Mouse (Mus musculus) cerebellum, postnatal 4 days (tissue): ENCODE results near the gene Chsy1.

ENCODE experiments used
- DNase-seq, 2 experiments: peaks; one replicate each; pipeline ENCODE4 v3.0.0; 2022; ENCODE audit warnings: low spot score in 2 of 2, mixed read lengths in 1 of 2

Gene Chsy1

DNA sequence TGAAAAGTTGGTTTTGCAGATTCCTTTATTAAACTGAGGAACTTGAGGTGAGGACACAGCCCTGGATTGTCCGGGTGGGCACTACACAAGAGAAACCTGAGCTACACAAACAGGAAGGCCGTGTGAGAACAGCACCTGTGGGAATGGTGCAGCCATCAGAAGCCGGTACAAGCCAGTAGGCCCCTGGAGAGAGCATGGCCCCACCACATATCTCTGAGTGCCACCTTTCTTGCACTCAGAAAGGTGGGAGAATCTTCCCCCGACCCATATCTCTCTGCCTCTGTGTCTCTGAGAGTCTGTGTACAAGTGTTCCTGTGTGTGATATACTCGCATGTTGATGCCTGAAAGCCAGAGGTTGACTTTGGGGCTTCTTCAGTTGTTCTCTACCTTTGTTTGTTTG, 29.6 kb downstream of the Chsy1 start:
- DNase-seq = no peak

DNA sequence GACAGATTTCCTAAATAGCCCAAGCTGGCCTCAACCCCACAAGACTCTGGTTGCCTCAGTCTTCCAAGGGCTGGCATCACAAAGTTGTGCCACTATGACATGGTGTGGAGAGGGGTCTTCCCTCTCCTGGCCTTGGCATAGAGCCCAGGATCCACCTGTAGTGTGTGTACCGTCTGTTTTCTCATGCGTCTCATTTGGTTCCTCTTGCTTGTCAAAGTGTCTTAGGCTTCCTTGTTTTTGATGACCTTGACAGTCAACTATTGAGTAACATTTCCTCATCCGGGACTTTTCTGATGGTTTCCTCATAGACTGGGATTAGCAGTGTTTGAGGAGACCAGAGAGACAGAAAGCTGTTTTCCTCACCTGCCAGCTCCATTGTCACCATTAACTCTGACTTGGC, 30.8 kb downstream of the Chsy1 start:
- no peak for DNase-seq

GRCm38 (mm10) chr7:66140923-66141570, 31.7 kb downstream of the Chsy1 start:
- no peak for DNase-seq

DNA sequence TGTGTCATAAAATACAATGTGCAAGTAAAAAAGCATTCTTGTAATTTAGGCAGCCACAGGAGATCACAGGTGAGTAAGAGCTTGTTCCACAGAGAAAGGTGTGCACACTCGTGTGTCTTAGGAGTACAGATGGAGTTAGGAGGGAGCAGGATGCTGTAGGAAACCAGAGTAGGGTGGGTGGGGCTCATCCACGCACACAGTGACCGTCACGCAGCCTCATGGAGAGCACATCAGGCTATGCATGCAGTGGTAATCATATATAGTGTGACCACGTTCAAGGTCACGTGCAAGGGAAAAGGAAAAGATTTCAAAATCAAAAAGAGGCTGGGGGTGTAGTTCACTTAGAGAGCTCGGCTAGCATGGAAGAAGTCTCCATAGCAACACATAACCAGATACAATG, 33.2 kb downstream of the Chsy1 start:
- no peak for DNase-seq

DNA sequence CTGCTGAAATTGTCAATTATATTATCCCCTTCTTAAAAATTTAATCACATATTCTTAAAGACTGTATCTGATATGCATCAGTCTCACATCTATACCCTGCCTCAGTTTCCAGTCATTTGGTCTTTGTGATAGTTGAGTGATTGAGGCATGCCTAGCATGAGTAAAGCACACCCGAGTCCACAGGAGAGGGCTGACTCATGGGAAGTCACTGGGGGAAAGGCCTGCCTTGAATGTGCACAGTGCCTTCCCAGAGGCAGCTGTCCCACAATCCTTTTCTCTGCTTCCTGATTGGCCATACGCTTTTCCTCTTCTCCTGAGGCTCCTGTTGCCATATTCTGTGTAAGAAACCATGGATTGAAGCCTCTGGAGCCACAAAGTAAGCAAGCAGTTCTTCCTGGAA, 35.2 kb downstream of the Chsy1 start:
- DNase-seq = no peak

DNA sequence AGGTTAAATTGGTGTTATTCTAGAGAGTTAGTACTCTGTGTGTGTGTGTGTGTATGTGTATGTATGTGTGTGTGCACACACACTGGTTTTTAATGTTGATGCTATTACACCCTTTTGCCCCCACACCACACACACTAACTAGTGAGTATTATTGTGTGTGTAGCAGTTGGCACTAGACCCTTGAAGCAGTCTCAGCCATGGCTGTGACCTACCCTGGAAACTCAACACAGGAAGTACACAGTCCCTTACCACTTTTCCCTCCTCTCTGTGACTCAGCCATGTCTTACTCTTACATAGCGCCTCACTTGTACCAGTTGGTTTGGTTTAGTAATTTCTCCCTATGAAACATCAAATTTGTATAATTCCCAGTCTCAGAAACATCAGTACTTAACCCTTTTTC, 37.8 kb downstream of the Chsy1 start:
- no peak for DNase-seq

- DNase-seq = no peak
Measured at GRCm38 (mm10) chr7:66147816-66148215, 38.5 kb downstream of the Chsy1 start.

DNA sequence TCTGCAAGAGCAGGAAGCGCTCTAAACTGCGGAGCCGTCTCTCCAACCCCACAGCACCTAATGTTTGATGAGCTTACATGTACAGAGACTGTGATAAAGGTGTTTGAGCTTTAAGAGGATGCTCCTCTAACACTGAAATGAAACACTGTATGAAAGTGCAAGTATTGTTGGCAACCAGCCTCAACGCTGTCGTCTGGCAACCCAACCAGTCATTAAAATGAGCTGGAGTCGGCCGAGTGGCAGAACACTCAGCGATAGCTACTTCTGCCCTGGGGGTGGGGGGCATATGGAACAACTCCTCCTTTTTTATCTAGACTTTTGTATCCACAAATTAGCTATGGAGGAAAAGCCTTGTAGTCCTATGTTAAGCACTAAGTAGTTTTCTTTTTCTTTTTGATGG, 40.2 kb downstream of the Chsy1 start:
- no peak for DNase-seq

DNA sequence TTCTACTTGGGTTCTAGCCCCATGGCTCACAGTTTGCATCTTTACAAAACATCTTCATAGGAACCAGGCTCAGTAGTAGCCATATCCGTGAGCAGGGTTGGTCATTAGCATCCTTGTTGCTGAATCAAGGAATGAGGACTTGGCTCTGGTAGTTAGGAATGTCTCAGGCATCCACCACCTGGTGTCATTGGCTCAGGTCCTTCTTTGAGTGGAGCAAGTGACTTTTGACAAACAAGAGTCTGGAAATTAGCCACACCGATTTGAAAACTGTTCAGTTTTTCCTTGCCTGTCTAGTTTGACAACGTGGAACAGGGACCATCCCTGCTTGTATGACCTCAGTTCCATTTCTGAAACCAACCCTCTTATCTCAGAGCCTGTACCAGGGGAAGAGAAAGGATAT, 41.1 kb downstream of the Chsy1 start:
- DNase-seq = no peak

- DNase-seq = no peak
Measured at GRCm38 (mm10) chr7:66157413-66157812, 48.1 kb downstream of the Chsy1 start.

- DNase-seq = no peak
Measured at GRCm38 (mm10) chr7:66157861-66158415, 48.6 kb downstream of the Chsy1 start.

GRCm38 (mm10) chr7:66158616-66159129, 49.4 kb downstream of the Chsy1 start:
- no peak for DNase-seq

- DNase-seq = no peak
Measured at GRCm38 (mm10) chr7:66159961-66160360, 50.6 kb downstream of the Chsy1 start.

- DNase-seq = no peak
Measured at GRCm38 (mm10) chr7:66161836-66162235, 52.5 kb downstream of the Chsy1 start.

GRCm38 (mm10) chr7:66162489-66162888, 53.2 kb downstream of the Chsy1 start:
- no peak for DNase-seq

- DNase-seq = no peak
Measured at GRCm38 (mm10) chr7:66162981-66163380, 53.7 kb downstream of the Chsy1 start.

DNA sequence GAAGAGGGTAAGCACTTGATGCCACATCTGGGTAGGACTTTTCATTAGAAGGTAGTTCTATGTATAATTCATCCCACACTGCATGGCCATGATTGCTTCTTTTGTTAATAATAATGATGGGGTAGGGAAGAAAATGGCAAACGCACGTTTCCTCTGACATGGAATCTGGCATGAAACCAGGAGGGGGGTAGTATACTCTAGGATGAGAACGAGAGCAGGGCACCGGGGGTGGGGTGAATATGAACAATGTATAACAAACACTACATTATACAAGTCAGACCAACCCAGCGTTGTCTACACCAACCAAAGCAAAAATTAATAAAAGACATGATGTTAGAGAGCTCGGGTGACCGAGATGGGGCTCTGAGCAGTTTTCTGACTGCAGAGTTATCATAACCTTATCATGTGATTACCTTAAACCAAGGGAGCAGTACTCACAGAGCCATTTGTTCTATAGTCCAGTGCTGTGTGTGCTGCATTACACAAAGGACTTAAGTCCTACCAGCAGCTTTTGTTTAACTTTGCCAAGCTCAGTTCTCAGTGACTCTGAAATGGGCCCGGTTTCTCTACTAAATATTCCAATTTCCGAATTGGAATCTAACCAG, 55.2 kb downstream of the Chsy1 start:
- DNase-seq = no peak

DNA sequence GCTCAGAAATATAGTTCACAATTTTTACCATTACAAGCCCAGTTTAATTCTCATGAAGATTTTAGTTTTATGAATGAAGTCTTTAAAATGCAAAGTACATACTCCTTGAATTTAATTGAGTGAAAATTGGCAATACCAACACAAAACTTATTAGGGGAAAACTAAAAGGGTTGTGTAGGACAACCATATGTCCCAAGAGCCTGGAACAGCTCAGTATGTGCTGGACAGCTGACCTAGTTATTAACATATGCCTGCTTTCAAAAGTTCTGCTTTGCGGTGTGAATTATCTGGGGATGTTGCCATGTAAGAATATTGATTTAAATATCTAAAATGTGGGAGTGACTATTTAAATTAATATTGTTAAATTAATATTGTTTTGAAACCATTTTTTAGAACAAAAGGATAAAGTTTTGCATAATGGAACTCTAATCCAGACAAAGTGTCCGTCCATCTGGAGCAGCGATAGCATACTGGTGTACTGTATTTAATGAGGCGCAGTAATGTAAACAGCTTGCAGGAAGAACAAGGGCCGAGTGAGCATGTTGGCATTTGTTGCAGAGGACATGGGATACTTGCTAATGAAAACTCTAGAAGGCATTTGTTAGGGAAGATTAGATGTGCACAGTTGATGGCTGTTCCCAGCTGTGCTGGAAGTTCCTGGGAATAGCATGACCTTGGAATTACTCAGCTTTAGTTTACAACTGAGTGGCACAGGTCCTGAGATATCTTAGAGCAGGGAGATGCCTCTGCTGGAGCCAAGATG, 55.9 kb downstream of the Chsy1 start:
- DNase-seq = no peak

DNA sequence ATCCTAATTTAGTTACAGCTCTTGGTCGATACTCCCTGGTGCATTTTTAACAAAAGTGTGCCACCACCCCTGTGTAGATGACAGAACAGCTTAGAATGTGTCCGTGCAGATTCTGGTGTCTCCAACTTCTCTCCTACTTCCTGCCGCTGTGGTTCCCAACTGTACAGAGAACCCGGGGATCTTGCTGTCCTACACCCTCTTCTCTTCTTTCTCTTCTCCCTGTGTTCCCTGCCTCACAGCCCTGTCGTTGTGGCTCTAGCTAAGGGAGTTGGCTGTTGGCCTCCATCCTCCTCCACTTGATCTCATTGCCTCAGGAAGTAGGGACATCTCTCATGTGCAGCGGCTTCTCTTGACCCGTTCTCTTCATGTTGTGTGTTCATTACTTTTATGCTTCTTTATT, 59.6 kb downstream of the Chsy1 start:
- DNase-seq = no peak

GRCm38 (mm10) chr7:66169476-66169875, 60.2 kb downstream of the Chsy1 start:
- DNase-seq = no peak

DNA sequence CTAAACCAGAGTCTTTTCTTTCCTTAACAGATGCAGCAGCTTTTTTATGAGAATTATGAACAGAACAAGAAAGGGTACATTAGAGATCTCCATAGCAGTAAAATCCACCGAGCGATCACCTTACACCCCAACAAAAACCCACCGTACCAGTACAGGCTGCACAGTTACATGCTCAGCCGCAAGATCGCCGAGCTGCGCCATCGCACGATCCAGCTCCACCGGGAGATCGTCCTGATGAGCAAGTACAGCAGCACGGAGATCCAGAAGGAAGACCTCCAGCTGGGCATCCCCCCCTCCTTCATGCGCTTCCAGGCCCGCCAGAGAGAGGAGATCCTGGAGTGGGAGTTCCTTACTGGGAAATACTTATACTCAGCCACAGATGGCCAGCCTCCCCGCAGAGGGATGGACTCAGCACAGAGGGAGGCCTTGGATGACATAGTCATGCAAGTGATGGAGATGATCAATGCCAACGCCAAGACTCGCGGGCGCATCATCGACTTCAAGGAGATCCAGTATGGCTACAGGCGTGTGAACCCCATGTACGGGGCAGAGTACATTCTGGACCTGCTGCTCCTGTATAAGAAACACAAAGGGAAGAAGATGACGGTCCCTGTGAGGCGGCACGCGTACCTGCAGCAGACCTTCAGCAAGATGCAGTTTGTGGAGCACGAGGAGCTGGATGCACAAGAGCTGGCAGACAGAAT, 61.6 kb downstream of the Chsy1 start:
- no peak for DNase-seq

DNA sequence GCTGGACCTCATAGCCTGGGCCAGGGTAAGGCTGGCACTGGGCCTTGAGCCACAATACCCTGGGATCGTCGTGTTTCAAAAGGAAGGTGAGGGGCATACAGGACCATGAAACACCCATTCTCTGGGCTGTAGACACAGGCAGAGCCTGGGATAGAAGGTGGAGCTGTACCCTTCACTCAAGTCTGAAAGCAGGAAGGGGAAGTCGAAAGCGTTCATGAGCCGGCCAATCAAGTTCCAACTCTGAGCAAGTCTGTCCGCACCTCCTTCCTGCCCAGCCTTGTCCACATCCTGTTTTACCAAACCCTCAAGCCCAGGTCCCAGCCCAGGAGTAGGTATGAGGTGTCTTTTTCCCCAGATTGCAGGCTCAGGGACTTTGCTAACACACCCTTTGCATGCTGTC, 66.4 kb downstream of the Chsy1 start:
- DNase-seq = no peak
